Mouse (Mus musculus): ENCODE results near the gene Pten.
"Not testable (repeated sequence)": the region's sequence is repeated elsewhere in the genome, so short reads cannot be mapped to it uniquely, and the experiment has no call there.

GRCm38 (mm10) chr19:32787388-32787787, 30.1 kb downstream of the Pten start:
- TF ChIP-seq EP300 (IDR thresholded peaks at IDR 0.05; ENCODE audit: insufficient read depth, low read depth, low read length); CTCF (IDR thresholded peaks at IDR 0.05; ENCODE audit: low read depth, low read length): not testable (repeated sequence)
